Mouse (Mus musculus): ENCODE measurements at regions not wholly inside any gene's neighbourhood (a gene's known extent, or its start where the extent isn't known, plus 50 kb on each side); places are given as distances from the start of the nearest gene placed in this dataset.

DNA sequence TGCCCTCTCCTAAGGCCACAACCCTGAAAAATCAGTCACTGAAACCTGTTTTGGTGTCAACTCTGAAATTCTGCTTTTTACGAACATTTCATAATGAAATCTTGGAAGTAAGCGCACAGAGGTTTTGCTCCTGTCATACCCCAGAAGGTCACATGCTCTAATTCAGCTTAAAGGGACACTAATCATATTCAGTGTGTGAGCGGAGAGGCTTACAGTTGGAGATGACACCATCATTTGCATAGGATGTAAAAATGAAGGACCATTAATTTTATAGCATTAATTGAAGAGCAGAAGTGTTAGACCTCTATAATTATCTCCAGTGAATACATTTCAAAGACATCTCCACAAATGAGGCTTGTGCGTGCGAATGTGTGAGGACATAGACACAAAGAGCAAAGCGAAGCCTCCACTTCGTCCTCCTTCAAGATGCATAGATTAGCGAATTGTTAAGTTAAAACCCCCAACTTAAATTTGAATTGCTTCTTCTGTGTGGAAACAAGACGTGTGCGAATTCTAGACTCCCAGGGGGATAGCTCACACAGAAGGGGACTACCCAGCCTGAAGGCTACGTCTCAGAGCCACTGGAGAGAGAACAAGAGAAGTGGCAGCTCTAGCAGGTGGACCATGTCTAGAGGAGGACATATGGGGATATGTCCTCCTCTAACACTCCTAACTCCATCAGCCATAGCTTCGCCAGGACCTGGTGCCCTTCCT, 479.0 kb upstream of the Kif2a start:
- WGBS: 84% methylated on average over 12 of the region's 12 CpGs
- H3K4me2 ChIP-seq (ENCODE audit: low read depth, low read length): no peak overlapping the region
- no peaks in the 10 kb centered on the region for H3K9me3 ChIP-seq (replicated peaks; ENCODE audit: control insufficient read depth, low read length)
- H3K4me3 ChIP-seq (replicated peaks; ENCODE audit: low read length): no peak overlapping the region
- ATAC-seq (ENCODE audit: insufficient read depth, low FRiP score): no peak
- no peaks in the 10 kb centered on the region for H3K27me3 ChIP-seq (ENCODE audit: control insufficient read depth, insufficient read depth, low read length)
- H3K27ac ChIP-seq (ENCODE audit: low read length): no peak overlapping the region
- H3K36me3 ChIP-seq (ENCODE audit: control insufficient read depth, insufficient read depth, low read length): no peaks in the 10 kb centered on the region
- no peak overlapping the region for H3K9ac ChIP-seq (ENCODE audit: low read length)
- peaks cover 8% of the 10 kb centered on the region; the same call in 1 of the 2 replicates for H3K4me1 ChIP-seq (ENCODE audit: control insufficient read depth, insufficient read depth, low read length)

DNA sequence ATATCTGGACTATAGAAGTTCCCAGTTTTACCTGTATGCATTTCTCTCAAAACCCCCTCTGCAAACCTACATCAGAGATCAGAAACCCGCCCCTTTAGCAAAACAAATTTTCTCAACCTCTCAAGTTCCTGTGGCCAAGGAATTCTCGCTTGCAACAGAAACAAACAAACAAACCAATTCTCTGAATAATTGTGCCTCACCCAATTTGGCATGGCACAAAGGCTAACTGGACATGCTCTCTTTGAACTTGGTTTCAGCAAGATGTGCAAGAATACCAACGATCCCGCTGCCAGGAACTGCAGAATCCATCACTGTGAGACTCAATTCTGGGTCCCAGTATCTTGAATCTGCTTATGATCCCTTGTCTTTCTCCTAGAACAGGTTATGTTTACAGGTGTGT, 477.4 kb upstream of the Kif2a start:
- H3K9me3 ChIP-seq (replicated peaks; ENCODE audit: control insufficient read depth, low read length): no peaks in the 10 kb centered on the region
- no peak overlapping the region for H3K4me3 ChIP-seq (replicated peaks; ENCODE audit: low read length)
- no peak overlapping the region for H3K4me2 ChIP-seq (ENCODE audit: low read depth, low read length)
- WGBS: 63% methylated on average over 4 of the region's 4 CpGs
- no peak overlapping the region for H3K9ac ChIP-seq (ENCODE audit: low read length)
- H3K36me3 ChIP-seq (ENCODE audit: control insufficient read depth, insufficient read depth, low read length): no peaks in the 10 kb centered on the region
- H3K27me3 ChIP-seq (ENCODE audit: control insufficient read depth, insufficient read depth, low read length): no peaks in the 10 kb centered on the region
- ATAC-seq (ENCODE audit: insufficient read depth, low FRiP score): no peak
- H3K27ac ChIP-seq (ENCODE audit: low read length): no peak overlapping the region
- H3K4me1 ChIP-seq (ENCODE audit: control insufficient read depth, insufficient read depth, low read length): peaks cover 8% of the 10 kb centered on the region; the same call in 1 of the 2 replicates

DNA sequence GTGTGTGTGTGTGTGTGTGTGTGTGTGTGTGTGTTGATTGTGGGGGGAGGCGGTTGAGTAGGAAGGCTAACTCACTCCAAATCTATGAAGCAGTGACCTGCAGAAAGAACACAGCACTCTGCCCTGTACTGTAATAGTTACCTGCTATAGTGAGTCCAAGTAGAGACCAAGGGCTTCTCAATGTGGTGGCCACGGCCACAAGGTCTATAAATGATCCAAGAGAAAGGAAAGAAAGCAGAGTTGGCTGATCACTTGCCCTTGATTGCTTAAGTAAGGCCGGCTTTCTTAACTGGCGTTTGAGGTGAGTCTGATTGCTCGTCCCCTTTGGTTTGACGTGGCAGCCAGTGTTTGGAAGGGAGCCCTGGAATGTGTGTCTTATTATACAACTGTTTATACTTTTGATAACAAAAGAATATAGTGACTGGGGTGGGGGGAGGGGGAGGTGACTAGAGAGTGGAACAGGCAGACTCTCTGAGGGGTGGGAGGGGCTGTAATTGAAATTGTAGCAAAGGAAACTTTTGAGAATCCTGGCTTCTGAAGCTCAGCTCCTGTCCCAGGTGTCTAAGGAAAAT, 473.3 kb upstream of the Kif2a start:
- no peaks in the 10 kb centered on the region for H3K4me1 ChIP-seq (ENCODE audit: control insufficient read depth, insufficient read depth, low read length)
- H3K27me3 ChIP-seq (ENCODE audit: control insufficient read depth, insufficient read depth, low read length): no peaks in the 10 kb centered on the region
- no peaks in the 10 kb centered on the region for H3K36me3 ChIP-seq (ENCODE audit: control insufficient read depth, insufficient read depth, low read length)
- no peak overlapping the region for H3K4me3 ChIP-seq (replicated peaks; ENCODE audit: low read length)
- WGBS: 42% methylated on average over 6 of the region's 6 CpGs
- no peak overlapping the region for H3K9ac ChIP-seq (ENCODE audit: low read length)
- ATAC-seq (ENCODE audit: insufficient read depth, low FRiP score): no peak
- H3K27ac ChIP-seq (ENCODE audit: low read length): no peak overlapping the region
- H3K4me2 ChIP-seq (ENCODE audit: low read depth, low read length): no peak overlapping the region
- no peaks in the 10 kb centered on the region for H3K9me3 ChIP-seq (replicated peaks; ENCODE audit: control insufficient read depth, low read length)

DNA sequence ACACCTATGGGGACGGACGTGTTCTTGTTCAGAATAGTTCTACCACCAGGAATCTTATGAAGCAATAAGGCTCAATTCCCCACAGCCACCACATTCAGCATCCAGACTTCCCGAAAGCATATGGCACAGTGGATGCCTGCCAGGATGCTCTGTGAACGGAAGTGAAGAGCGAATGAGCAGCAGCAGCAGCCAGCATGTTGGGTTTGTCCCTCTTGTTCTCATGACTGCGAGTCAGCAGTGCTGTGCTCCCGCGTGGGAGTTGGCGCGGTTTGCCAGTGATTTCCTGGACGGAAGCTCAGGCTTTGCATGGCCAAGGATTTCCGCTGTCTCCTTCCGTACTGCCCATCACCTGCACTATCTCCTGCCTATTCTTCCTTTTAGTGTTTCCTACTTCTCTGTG, 471.8 kb upstream of the Kif2a start:
- no peaks in the 10 kb centered on the region for H3K27me3 ChIP-seq (ENCODE audit: control insufficient read depth, insufficient read depth, low read length)
- 69% methylated on average over 13 of the region's 13 CpGs for WGBS
- no peaks in the 10 kb centered on the region for H3K36me3 ChIP-seq (ENCODE audit: control insufficient read depth, insufficient read depth, low read length)
- no peak overlapping the region for H3K4me2 ChIP-seq (ENCODE audit: low read depth, low read length)
- ATAC-seq (ENCODE audit: insufficient read depth, low FRiP score): no peak
- H3K9ac ChIP-seq (ENCODE audit: low read length): no peak overlapping the region
- H3K27ac ChIP-seq (ENCODE audit: low read length): no peak overlapping the region
- H3K9me3 ChIP-seq (replicated peaks; ENCODE audit: control insufficient read depth, low read length): no peaks in the 10 kb centered on the region
- no peaks in the 10 kb centered on the region; the same call in 1 of the 2 replicates for H3K4me1 ChIP-seq (ENCODE audit: control insufficient read depth, insufficient read depth, low read length)
- H3K4me3 ChIP-seq (replicated peaks; ENCODE audit: low read length): no peak overlapping the region

DNA sequence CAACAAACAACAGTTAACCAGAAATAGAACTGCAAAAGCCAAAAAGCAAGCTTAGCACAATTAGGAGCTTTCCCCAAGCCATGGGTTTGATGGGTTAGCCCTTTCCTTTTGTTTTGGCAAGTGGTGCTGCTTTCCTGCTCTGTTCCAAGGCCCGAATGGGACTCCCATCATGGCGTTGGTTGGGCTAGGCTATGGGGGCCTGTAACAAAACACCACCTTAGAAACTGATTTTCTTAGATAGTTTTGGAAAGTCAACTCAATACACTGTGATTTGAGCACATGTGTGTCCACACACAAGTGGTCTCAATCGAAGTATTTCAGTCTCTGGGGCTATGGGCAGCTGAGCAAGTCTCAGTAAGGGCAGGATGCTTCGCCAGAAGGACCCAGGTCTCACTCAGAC, 470.5 kb upstream of the Kif2a start:
- no peaks in the 10 kb centered on the region for H3K36me3 ChIP-seq (ENCODE audit: control insufficient read depth, insufficient read depth, low read length)
- no peaks in the 10 kb centered on the region for H3K27me3 ChIP-seq (ENCODE audit: control insufficient read depth, insufficient read depth, low read length)
- 84% methylated on average over 4 of the region's 4 CpGs for WGBS
- no peak overlapping the region for H3K27ac ChIP-seq (ENCODE audit: low read length)
- H3K9me3 ChIP-seq (replicated peaks; ENCODE audit: control insufficient read depth, low read length): no peaks in the 10 kb centered on the region
- no peak for ATAC-seq (ENCODE audit: insufficient read depth, low FRiP score)
- H3K4me3 ChIP-seq (replicated peaks; ENCODE audit: low read length): no peak overlapping the region
- peaks cover 2% of the 10 kb centered on the region; the same call in 1 of the 2 replicates for H3K4me1 ChIP-seq (ENCODE audit: control insufficient read depth, insufficient read depth, low read length)
- H3K9ac ChIP-seq (ENCODE audit: low read length): no peak overlapping the region
- H3K4me2 ChIP-seq (ENCODE audit: low read depth, low read length): no peak overlapping the region

DNA sequence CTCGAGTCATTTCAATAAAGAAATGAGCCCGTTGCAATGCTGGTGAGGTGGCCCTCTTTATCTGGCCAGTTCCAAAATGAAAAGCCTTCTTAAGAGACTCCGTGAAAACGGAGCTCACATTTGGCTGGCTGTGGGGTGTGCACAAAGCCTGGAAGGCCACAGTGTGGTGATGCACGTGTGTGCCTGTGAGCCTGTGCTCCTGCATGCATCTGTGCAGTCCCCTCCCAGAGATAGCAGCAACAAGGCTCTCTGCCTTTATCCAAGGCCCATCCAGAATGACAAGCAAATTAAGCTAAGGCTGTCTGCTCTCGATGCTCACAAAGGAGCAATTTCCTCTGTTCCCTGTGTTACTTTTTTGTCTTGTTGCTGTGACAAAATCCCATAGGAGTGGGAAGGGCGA, 469.5 kb upstream of the Kif2a start:
- WGBS: 71% methylated on average over 7 of the region's 7 CpGs
- no peak for ATAC-seq (ENCODE audit: insufficient read depth, low FRiP score)
- H3K9ac ChIP-seq (ENCODE audit: low read length): no peak overlapping the region

DNA sequence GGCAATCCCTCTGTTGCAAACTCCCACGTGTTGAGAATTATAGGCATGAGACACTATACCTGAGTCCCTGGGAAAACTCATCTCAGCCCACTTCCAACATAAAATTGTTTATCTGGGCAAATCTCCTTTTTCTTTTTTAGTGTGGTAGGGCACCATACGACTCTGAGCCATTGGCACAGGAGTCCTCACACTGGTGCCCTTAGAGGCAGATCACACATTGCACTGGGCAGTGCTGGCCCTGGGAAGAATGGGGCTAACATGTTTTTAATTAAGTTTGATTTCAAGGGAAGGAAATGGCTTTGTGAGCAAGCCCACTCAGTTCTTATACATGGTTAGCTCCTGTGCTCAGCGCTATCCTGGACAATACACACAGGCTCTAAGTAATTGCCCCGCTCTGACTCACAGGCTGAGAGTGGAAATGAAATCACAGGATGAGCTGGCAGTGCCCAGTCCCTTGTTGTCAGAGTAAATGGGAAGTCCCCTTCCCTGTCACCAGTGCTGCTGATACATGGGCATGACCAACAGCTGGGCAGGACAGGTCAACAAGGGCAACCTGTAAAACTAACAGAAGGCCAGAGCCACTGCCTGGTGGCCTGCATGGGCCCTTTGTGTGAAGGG, 463.6 kb upstream of the Kif2a start:
- H3K9me3 ChIP-seq (replicated peaks; ENCODE audit: control insufficient read depth, low read length): no peaks in the 10 kb centered on the region
- peaks cover 2% of the 10 kb centered on the region; the same call in 1 of the 2 replicates for H3K4me1 ChIP-seq (ENCODE audit: control insufficient read depth, insufficient read depth, low read length)
- ATAC-seq (ENCODE audit: insufficient read depth, low FRiP score): no peak; the same call in 1 of the 2 replicates
- no peaks in the 10 kb centered on the region for H3K27me3 ChIP-seq (ENCODE audit: control insufficient read depth, insufficient read depth, low read length)
- no peak overlapping the region for H3K27ac ChIP-seq (ENCODE audit: low read length)
- WGBS: 82% methylated on average over 4 of the region's 4 CpGs
- no peak overlapping the region for H3K4me3 ChIP-seq (replicated peaks; ENCODE audit: low read length)
- H3K4me2 ChIP-seq (ENCODE audit: low read depth, low read length): no peak overlapping the region
- no peaks in the 10 kb centered on the region for H3K36me3 ChIP-seq (ENCODE audit: control insufficient read depth, insufficient read depth, low read length)
- no peak overlapping the region for H3K9ac ChIP-seq (ENCODE audit: low read length)

More for the DNA sequence above, 469.5 kb upstream of the Kif2a start:
- Histone ChIP-seq H3K36me3 (ENCODE audit: control insufficient read depth, insufficient read depth, low read length) (no peaks in the 10 kb centered on the region), H3K4me3 (replicated peaks; ENCODE audit: low read length) (no peak overlapping the region), H3K9me3 (replicated peaks; ENCODE audit: control insufficient read depth, low read length) (no peaks in the 10 kb centered on the region), H3K27me3 (ENCODE audit: control insufficient read depth, insufficient read depth, low read length) (no peaks in the 10 kb centered on the region), H3K4me1 (ENCODE audit: control insufficient read depth, insufficient read depth, low read length) (peaks cover 2% of the 10 kb centered on the region; the same call in 1 of the 2 replicates), H3K27ac (ENCODE audit: low read length) (no peak overlapping the region), H3K4me2 (ENCODE audit: low read depth, low read length) (no peak overlapping the region)

DNA sequence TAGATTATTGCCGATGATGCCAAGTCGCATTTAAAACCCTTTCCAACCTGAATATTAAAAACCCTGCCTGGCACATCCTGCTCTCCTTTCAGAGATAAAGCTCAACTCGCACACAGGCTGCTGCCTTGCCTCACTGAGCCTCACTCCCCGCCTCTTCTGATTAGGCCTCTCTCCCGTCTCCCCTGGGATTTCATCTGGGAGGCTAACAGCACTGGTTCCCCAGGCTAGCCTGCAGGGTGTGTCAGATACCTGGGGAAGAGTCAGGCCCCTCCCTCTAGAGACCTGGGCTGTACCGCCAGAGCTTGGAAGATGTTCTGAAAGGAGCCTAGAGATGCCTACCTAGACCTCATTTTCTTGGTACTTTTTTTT, 462.7 kb upstream of the Kif2a start:
- no peaks in the 10 kb centered on the region for H3K9me3 ChIP-seq (replicated peaks; ENCODE audit: control insufficient read depth, low read length)
- H3K4me1 ChIP-seq (ENCODE audit: control insufficient read depth, insufficient read depth, low read length): peaks cover 2% of the 10 kb centered on the region; the same call in 1 of the 2 replicates
- H3K4me2 ChIP-seq (ENCODE audit: low read depth, low read length): no peak overlapping the region
- no peak overlapping the region for H3K9ac ChIP-seq (ENCODE audit: low read length)
- ATAC-seq (ENCODE audit: insufficient read depth, low FRiP score): no peak
- 57% methylated on average over 6 of the region's 6 CpGs for WGBS
- H3K4me3 ChIP-seq (replicated peaks; ENCODE audit: low read length): no peak overlapping the region
- H3K27ac ChIP-seq (ENCODE audit: low read length): no peak overlapping the region
- no peaks in the 10 kb centered on the region for H3K27me3 ChIP-seq (ENCODE audit: control insufficient read depth, insufficient read depth, low read length)
- no peaks in the 10 kb centered on the region for H3K36me3 ChIP-seq (ENCODE audit: control insufficient read depth, insufficient read depth, low read length)

DNA sequence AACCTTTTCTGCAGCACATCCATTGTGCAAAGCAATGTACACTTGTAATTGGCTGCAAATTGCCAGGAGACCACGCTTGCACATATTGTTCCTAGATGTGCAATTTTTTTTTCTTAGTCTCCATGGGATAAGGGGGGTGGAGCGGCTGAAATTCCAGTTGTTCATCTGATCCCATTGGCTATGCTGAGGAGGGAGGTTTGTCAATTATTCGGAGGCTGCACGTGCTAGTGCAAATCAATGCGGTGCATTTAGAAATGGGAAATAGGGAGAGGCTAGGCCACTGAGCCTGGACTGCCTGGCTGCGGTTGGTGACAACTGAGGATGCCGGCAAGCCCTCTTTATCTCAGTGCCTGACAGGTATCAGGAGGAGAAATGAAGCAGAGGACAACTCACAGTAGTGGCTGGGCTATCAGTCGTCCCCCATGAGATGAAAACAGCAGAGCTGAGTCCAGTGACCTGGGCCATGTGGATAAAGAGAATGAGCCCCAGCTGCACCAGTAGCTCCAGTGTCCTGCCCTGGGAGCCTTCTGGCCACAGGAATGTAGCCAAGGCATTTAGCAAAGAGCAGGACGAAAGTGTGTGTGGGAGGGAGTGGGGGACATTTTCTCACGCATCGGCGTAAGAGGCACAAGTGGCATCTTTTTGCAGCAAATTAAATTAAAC, 462.2 kb upstream of the Kif2a start:
- Histone ChIP-seq H3K4me3 (replicated peaks; ENCODE audit: low read length) (no peak overlapping the region), H3K4me1 (ENCODE audit: control insufficient read depth, insufficient read depth, low read length) (peaks cover 2% of the 10 kb centered on the region; the same call in 1 of the 2 replicates), H3K27ac (ENCODE audit: low read length) (no peak overlapping the region), H3K4me2 (ENCODE audit: low read depth, low read length) (no peak overlapping the region), H3K9me3 (replicated peaks; ENCODE audit: control insufficient read depth, low read length) (no peaks in the 10 kb centered on the region), H3K27me3 (ENCODE audit: control insufficient read depth, insufficient read depth, low read length) (no peaks in the 10 kb centered on the region), H3K36me3 (ENCODE audit: control insufficient read depth, insufficient read depth, low read length) (no peaks in the 10 kb centered on the region), H3K9ac (ENCODE audit: low read length) (no peak overlapping the region)
- ATAC-seq (ENCODE audit: insufficient read depth, low FRiP score): no peak
- WGBS: 54% methylated on average over 12 of the region's 12 CpGs
